Mouse (Mus musculus) liver, postnatal 0 days (tissue): ENCODE data around the gene Cyb5b.

Source experiments
- CTCF ChIP-seq: sonication (generic); IDR thresholded peaks from 2 replicates; pipeline ENCODE4 v1.5.1; 2016; ENCODE audit warnings: antibody characterized with exemption, low read depth
- EP300 ChIP-seq: IDR thresholded peaks from 2 replicates; pipeline ENCODE4 v1.6.1; 2016; ENCODE audit warnings: antibody characterized with exemption, low read depth, mild to moderate bottlenecking

DNA sequence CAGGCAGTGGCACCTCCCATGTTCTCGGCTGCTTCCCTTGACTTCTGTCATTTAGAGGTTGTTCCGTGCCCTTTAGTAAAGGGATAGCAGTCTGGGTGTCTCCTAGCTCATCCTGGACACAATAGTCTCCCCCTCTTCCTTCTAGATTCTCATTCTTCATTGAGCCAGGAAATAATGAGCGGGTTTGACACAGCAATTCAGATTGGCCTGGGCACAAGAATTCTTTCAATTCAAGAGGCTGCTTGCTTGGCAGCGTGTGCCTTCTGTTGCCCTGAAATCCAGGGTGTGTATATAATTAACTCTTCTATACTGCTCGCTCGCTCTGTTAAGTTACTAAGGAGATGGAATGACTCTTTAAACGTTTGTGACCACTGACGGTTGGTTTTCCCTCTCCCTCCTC, 21.7 kb downstream of the Cyb5b start:
- no peak for TF ChIP-seq CTCF
- no peak for TF ChIP-seq EP300
